Mouse (Mus musculus) megakaryocyte, embryonic 14.5 days (primary cell): ENCODE data around the gene Alox12b.

Experiments
- FLI1 ChIP-seq: IDR thresholded peaks from 2 replicates; pipeline ENCODE4 v1.6.1; 2012; ENCODE audit warnings: low read length, inconsistent platforms, mixed read lengths
- GATA1 ChIP-seq: IDR thresholded peaks from 3 replicates; pipeline ENCODE4 v1.6.1; 2012; ENCODE audit warnings: mixed read lengths, low read length, inconsistent platforms, borderline replicate concordance

DNA sequence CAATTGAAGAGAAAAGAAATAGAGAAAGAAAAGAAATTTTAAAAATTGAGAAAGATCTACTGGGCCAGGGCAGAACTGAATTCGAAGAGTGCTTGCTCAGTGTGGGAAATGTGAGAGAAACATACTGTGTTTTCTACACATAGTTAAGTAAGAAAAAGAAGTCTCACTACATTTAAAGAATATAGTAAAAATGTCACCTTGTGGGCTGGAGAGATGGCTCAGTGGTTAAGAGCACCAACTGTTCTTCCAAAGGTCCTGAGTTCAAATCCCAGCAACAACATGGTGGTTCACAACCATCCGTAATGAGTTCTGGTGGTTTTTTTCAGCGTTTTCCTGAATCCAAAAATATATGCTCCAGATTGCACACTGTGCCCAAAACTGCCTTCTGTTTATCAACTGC, 21.7 kb downstream of the Alox12b start:
- TF ChIP-seq GATA1 (no peak), FLI1 (no peak)
